Comparison of ENCODE assay signal across 13 mouse cellular contexts in genomic region chr2:121761861-121762260, GRCm38 (mm10). TPM values are rescaled to one million over a fixed set of nuclear protein-coding genes. Genes with fewer than 3 reads are reported as not detected.
"Had no signal": no experiment of that assay in that cellular context is flagged by ENCODE, and none has a peak within 500 bp of the region (broad histone marks: within the 10 kb centered on the region; RNA-seq: fewer than 3 reads in every experiment).

No protein-coding gene starts in this region.

- DNase-seq: liver, postnatal 0 days; lung, adult 2 months; lung, postnatal 14 days; lung, postnatal 36 days; retina, postnatal 1 day; right cerebral cortex, adult 18-20 months; right cerebral cortex, postnatal 25 days; right cerebral cortex, postnatal 4 days; spleen, adult 18-20 months; thymus, adult 18-20 months; thymus, postnatal 14 days; thymus, postnatal 36 days had no signal

RNA-seq across cellular contexts. Expression of gene Frmd5, which starts 45.0 kb away (rescaled TPM):
- total RNA-seq: megakaryocyte progenitor cell, adult 5-6 weeks had no signal
